Mouse (Mus musculus): ENCODE results near the gene Dld.

Gene Dld

DNA sequence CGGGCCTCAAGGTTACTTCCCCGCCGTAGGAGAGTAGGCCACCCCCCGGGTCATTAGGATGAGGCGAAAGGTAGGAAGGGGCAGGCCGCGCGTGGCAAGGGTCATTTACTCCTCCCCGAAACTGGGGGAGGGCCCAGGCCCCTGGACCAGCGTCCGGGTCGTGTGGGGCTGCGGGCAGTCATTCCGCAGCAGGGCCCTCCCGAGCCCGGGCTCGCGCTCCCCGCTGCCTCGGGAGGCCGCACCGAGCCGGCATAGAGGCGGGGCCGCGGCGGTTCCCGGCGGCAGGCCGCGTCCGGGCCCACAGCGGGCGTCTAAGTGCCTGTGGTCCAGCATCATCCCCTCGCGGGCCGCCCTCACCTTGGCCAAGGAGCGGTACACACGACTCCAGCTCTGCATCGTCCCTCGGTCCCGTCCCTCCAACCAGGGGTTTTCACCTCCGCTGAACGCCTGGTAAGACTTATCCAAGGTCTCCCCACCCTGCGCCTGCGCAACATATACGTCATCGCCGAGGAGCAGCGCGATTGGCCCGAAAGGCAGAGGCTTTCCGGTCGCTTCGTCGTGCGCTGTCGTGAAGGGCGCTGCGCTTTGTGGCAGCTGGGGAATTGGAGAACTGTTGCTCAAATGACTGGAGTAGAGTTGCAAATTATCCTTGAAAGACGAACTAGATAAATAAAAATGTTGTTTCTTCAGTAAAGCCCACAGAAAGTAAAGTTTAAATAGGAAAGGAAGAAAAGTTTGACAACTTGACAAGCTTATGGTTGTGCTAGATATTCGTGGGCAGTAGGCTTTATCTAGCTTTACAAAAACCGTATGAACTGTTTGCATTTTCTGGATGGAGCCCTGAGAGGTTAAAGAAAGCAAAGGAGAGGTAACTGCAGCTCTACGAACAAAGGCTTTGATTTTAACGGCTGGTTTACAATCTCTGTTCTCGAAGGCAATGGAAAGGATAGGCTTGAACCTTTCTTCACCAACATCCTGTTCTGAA lies at the start of gene Dld:
TSS of gene Dld (minus strand) at position 510 of the 985 bp plus-strand sequence.
- DNase-seq (ENCODE audit: low spot score), result peak; percentile 98

- no peak for DNase-seq (ENCODE audit: low spot score)
These were observed 49.6 kb upstream of the Dld start for GRCm38 (mm10) chr12:31400821-31401220.

- no peak for DNase-seq (ENCODE audit: low spot score)
These were observed 46.5 kb upstream of the Dld start for GRCm38 (mm10) chr12:31397709-31398108.

DNA sequence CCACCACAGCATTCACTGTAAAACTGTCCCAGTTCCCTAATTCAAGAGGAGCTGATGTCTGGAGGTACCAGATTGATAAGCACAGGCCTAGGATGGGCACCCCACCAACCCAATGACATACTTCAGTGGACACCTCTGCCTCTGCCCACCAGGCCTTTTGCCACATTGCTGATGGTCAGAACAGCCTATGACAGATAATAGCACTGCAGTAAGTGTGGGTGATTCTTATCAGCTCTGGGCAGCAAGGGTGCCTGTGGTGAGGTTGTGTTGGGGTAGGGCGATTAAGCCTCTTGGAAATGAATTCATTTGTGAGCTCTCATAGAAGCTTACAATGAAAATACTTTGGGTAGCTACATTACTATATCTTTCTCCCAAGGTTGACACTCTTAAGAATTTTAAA lies 44.6 kb upstream of the Dld start:
- no peak for DNase-seq (ENCODE audit: low spot score)

GRCm38 (mm10) chr12:31391696-31392095 lies 40.4 kb upstream of the Dld start:
- DNase-seq (ENCODE audit: low spot score), result no peak

DNA sequence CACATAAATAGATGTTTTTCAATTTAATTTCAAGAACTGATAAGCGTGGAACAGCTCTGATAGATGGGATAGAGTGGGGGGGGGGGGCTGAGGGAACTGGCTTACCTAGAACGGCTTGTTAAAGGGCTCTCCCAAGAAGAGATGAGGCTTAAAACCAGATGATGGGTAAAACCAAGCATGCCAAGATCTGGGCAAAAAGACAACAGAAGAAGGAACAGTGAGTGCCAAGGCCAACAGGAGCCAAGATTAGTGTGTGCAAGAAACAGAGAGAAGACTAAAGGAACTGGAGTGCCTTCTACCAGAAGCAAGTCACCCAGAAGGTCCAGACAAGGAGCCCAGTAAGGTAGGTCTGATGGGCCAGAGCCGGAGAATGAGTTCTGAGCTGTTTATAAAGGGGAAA lies 39.3 kb upstream of the Dld start, which contains the start of gene Slc26a3:
TSS of gene Slc26a3 (plus strand) at position 301 of the 400 bp plus-strand sequence.
- DNase-seq (ENCODE audit: low spot score), result no peak

GRCm38 (mm10) chr12:31387303-31387702 lies 36.0 kb upstream of the Dld start:
- DNase-seq (ENCODE audit: low spot score), result no peak

DNA sequence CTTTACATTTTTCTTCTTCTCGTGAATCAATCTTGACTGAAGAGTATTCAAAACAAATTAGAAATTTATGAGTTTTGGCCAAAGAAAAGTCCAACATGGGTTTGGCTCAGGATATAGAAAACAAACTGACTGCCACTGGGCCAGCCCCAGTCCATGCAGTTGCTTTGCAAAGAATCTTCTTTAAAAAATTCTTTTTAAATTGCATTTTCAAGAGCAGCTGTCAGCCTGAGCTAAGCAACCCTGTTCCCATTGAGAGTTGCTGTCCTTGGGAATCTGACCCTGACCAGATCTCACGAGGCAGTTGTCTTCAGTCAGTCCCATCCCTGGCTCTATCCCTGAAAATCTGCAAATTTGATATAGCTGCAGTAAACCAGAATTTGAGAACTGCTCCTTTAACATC lies 31.2 kb upstream of the Dld start:
- DNase-seq (ENCODE audit: low spot score), result no peak

- DNase-seq (ENCODE audit: low spot score), result no peak
These were observed 29.6 kb upstream of the Dld start for GRCm38 (mm10) chr12:31380878-31381277.

GRCm38 (mm10) chr12:31377241-31377640 lies 26.0 kb upstream of the Dld start:
- no peak for DNase-seq (ENCODE audit: low spot score)

- no peak for DNase-seq (ENCODE audit: low spot score)
These were observed 25.2 kb upstream of the Dld start for GRCm38 (mm10) chr12:31376326-31376950.

- DNase-seq (ENCODE audit: low spot score), result no peak
These were observed 24.0 kb upstream of the Dld start for GRCm38 (mm10) chr12:31375283-31375615.

DNA sequence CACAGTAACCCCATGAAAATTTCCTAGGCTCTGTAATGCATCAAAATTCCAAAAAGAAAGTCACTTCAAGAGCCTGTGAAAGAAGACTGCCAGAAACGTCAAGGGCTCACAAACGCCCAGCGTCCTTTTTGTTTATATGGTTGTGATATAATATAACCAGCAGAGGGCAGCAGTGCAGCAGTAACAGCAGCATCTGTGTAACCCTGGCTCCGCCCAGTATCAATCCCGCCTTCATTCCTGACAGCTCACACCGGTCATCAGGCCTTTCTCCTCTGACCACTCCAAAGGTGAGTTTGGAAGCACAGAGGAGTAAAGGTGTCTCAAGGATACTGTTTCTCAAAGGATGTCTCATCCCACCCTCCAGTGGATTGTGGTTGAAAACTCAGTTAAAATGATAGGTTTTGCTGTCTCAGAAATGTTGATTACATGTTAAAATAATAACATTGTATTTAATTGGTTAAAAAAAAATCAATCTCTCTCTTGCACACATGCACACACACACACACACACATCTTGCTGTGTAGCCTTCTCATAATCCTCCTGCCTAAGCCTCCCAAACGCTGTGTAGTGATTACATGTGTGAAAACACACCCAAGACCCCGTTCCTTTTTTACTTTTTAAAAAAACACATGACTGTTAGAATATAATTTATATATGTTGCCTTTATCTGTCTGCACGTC lies 23.5 kb upstream of the Dld start:
- DNase-seq (ENCODE audit: low spot score), result peak; percentile 45

GRCm38 (mm10) chr12:31369656-31370055 lies 18.4 kb upstream of the Dld start:
- DNase-seq (ENCODE audit: low spot score), result no peak

GRCm38 (mm10) chr12:31369118-31369517 lies 17.9 kb upstream of the Dld start:
- DNase-seq (ENCODE audit: low spot score), result no peak

- DNase-seq (ENCODE audit: low spot score), result no peak
These were observed 16.5 kb upstream of the Dld start for GRCm38 (mm10) chr12:31367721-31368120.

DNA sequence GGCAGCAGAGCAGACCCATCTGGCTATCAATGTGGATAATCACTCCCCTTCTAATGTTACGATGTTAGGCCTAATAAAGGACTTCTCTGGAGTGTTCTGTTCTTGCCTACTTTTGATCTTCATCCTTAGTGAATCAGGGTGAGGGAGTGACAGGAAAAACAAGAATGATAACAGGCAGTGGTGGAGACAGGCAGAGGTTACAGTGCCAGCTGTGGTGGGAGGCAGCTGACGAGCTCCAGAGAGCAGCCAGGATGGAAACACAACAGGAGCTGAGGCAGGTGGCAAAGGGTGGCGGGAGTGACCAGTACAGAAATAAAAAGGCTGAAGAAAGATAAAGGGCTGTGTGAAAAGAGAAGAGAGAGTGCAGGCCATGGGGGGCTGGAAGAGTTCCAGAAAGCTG lies 15.2 kb upstream of the Dld start:
- DNase-seq (ENCODE audit: low spot score), result no peak

DNA sequence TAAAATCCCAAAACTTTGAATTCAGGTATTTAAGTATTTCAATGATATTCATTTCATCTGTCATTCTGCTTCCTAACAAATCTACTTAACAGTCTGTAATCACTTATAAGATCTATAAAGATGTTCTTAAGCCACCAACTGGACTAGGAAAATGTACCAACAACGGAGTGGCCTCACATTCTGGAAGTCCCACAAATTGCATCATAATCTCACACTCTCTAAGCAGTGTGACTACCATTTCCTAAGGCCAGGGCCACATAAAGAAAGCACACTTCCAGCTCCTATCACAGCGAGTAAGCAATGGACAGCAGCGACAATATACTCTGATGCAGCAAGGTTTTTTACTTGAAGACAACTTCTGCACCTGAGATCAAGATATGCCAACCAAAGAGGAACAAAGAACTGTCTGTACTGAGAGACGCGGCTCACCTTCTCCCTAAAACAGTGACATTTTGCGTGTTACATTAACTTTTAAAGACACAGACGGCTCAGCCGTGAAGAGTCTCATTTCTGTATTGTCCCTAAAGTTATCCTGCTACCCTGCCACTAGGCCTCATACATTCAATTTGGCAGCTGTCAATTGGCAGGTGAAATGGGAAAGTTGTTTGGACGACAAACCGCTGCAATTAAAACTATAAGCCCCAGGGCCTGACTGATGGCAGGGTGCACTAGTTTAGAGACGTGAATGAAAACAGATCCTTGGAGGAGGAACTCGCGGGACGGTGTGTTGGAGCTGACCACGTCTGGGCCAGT lies 886 bp downstream of the Dld start:
- no peak for DNase-seq (ENCODE audit: low spot score)

DNA sequence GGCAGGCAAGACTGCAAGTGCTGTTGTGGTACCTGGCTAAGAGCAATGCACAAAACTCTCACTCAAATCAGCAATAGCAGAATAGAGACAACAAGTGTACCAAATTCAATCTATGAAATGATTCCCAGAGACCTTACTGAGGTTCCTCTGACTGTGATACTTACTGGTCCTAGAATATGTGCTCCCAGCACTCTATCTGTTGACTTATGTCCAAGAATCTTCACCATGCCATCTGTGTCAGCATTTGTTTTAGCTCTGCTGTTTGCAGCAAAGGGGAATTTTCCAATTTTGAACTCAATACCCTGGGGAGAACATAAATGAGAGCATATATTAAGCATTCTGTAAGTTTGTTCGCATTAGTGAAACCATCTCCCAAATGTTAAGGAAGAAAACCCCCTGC lies 18.0 kb downstream of the Dld start:
- no peak for DNase-seq (ENCODE audit: low spot score)

GRCm38 (mm10) chr12:31327139-31327538 lies 24.1 kb downstream of the Dld start:
- DNase-seq (ENCODE audit: low spot score), result no peak

GRCm38 (mm10) chr12:31323136-31323695 lies 28.0 kb downstream of the Dld start:
- DNase-seq (ENCODE audit: low spot score), result no peak

DNA sequence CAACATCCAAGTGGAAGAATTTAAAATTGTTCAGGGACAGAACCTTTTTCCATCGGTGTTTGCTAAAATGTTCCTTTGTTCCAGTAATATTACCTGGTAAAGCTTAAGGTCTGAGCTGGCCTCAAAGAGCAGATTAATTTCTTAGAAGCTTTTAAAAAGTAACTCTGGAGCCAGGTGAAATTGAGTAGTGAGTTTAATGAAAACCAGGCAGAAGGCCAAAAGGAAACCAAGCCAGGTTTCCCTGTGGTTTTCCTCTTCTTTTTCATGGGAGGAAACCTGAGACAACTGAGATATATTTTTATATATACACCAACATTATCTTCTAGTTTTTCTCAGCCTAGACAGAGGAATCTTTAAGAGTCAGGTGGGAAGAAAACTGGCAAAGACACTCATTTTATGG lies 29.7 kb downstream of the Dld start:
- DNase-seq (ENCODE audit: low spot score), result no peak

All from testis, postnatal 14 days (tissue).